In the genomic region with DNA sequence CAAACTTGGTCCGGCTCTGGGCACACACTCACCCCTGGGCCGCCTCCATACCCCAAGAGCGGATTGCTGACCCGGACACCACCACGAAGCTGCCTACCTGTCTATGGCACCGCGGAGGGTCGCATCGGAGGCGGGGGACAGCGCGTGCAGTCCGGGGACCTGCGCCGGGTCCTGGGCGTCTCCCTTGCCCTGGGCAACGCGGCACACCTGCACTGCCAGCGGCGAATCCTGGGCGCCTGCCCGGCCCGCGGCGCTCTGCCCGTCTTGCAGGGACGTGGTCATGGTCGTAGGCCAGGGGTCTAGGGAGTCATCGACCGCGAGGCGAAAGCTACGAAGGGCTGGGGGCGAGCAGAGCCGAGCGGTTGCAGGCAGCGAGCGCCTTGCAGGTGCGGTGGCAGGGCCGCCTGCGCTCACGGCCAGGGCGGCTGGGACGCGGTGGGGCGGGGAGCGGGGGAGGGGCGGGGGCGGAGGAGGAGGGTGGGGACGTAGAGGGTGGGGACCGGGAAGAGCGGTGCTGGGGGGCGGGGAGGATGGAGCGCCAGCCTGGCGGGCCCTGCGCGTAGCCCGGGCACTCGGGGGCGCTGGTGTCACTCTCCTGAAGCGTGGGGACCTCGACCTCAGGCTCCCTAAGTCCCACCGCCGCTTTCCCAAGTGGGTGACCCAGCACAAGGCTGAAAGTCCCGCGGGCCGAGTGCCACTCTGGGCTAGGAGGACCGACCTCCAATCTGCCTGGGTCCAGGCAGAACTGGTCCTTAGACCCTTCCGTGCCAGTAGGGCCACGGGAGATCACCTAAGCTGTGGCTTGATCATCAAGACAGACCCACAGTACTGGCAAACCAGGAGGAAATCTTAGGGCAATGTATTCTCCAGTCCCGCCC, we compare ENCODE assay signal across 8 mouse cellular contexts. TPM values are rescaled to one million over a fixed set of nuclear protein-coding genes. Genes with fewer than 3 reads are reported as not detected.
DNase-seq lines count a peak whose midpoint lies in the region; ATAC-seq lines count a peak whose summit lies in the region.

No protein-coding gene starts in this region.

- no peaks in the 10 kb centered on the region for H3K27me3 ChIP-seq in hindbrain, embryonic 16.5 days (replicated peaks; ENCODE audit: control insufficient read depth, insufficient read depth, low read length)

- H3K36me3 ChIP-seq in hindbrain, embryonic 16.5 days (ENCODE audit: control insufficient read depth, insufficient read depth, low read length): no peaks in the 10 kb centered on the region

- H3K4me1 ChIP-seq in hindbrain, embryonic 16.5 days (ENCODE audit: control insufficient read depth, insufficient read depth, low read depth, low read length): no peaks in the 10 kb centered on the region

- peak overlapping the region; percentile 98 for H3K4me2 ChIP-seq in hindbrain, embryonic 16.5 days (ENCODE audit: low read length)

- intact Hi-C loops in left cerebral cortex, postnatal 14 days (cut with DNase I): loop anchor here (2.0 to 10.0 kb wide), 2 partner anchors 98 to 312 kb away; no protein-coding TSS in a partner anchor

- peak overlapping the region; percentile 88 for H3K4me3 ChIP-seq in hindbrain, embryonic 16.5 days (ENCODE audit: low read length)

- DNase-seq in adrenal gland, adult 2 months: peak; percentile 88
- DNase-seq in gastrocnemius, adult 8-10 months (ENCODE audit: low spot score in 2 of 2): peak; percentile 6 to 40
- peak; percentile 15 to 60 for DNase-seq in left cerebral cortex, postnatal 14 days (ENCODE audit: low spot score in 2 of 2)
- peak; percentile 65 for DNase-seq in right cerebral cortex, postnatal 4 days
- DNase-seq in c-Kit-positive CD71-positive TER-119-positive erythroid progenitor cells, embryonic 14.5 days (ENCODE audit: low spot score): no peak

- H3K9me3 ChIP-seq in hindbrain, embryonic 16.5 days (ENCODE audit: control insufficient read depth, low read length): no peaks in the 10 kb centered on the region

- peak; percentile 75 for ATAC-seq in common myeloid progenitor, adult 5-6 weeks (replicated peaks; ENCODE audit: low read depth, poor library complexity, severe bottlenecking)
- peak; percentile 94 for ATAC-seq in hindbrain, embryonic 16.5 days
- peak; percentile 88 for ATAC-seq in megakaryocyte progenitor cell, adult 5-6 weeks (replicated peaks; ENCODE audit: poor library complexity)

- peak overlapping the region; percentile 93 for H3K9ac ChIP-seq in hindbrain, embryonic 16.5 days (ENCODE audit: low read depth, low read length)

- WGBS in hindbrain, embryonic 16.5 days: under 1% methylated on average over 51 of the region's 71 CpGs

- peak overlapping the region; percentile 60 for H3K27ac ChIP-seq in hindbrain, embryonic 16.5 days (ENCODE audit: low read depth, low read length)

RNA-seq across cellular contexts. Expression of gene Grb14, which starts 2.2 kb away (rescaled TPM):
- 10 to 100 TPM; 20.1 to 50.6 TPM for total RNA-seq in adrenal gland, adult 2 months (2021)
- 7.8 and 9.2 TPM in 2 replicates for polyA plus RNA-seq in adrenal gland, adult 2 months (2012; rRNA removed)
- total RNA-seq in common myeloid progenitor, adult 5-6 weeks (2017): 4.0 TPM in 1 of 2 replicates, not detected in the other
- 10 to 100 TPM; 10.3 to 26.3 (median 20.2) TPM for total RNA-seq in gastrocnemius, adult 8-10 months (2022)
- polyA plus RNA-seq in hindbrain, embryonic 16.5 days (2015; fragmentation: Nextera tagmentation; extraction: Ambion mirVana): 27.9 and 29.7 TPM in 2 replicates
- 10 to 100 TPM; 30.8 to 35.1 TPM for total RNA-seq in left cerebral cortex, postnatal 14 days (2021)
- total RNA-seq in megakaryocyte progenitor cell, adult 5-6 weeks (2015): 4.8 and 6.0 TPM in 2 replicates
- 1.4 and 4.1 TPM in 2 replicates for total RNA-seq in megakaryocyte progenitor cell, adult 5-6 weeks (2017)
